ENCODE assay signal across 8 mouse cellular contexts in genomic region chr11:51649889-51650199, GRCm38 (mm10). TPM values are rescaled to one million over a fixed set of nuclear protein-coding genes. Genes with fewer than 3 reads are reported as not detected.
DNase-seq lines count a peak whose midpoint lies in the region; ATAC-seq and TF ChIP-seq lines count a peak whose summit lies in the region.

No protein-coding gene starts in this region.

- intact Hi-C loops in heart, adult 2 months (cut with DNase I) = no loop called here

- no peaks in the 10 kb centered on the region; the same call in 1 of the 2 replicates for H3K36me3 ChIP-seq in heart, adult 2 months (ENCODE audit: control insufficient read depth, insufficient read depth, low read length)
- peaks cover 11% of the 10 kb centered on the region for H3K36me3 ChIP-seq in limb, embryonic 13.5 days
- 0 out of 2 replicates have a peak, but pooled peaks cover 2% of the 10 kb centered on the region for H3K36me3 ChIP-seq in neural tube, embryonic 11.5 days (ENCODE audit: control insufficient read depth, insufficient read depth, low read length)

- TF ChIP-seq CTCF in heart, adult 2 months (IDR thresholded peaks at IDR 0.05) = no peak
- no peak for TF ChIP-seq CTCF in embryonic fibroblast, embryonic 13.5 days (IDR thresholded peaks at IDR 0.05; ENCODE audit: borderline replicate concordance, insufficient read depth, low read length)

- ATAC-seq in CD4-positive, CD25-positive, alpha-beta regulatory T cell, adult 4 months = peak; percentile 47
- no peak for ATAC-seq in limb, embryonic 13.5 days (ENCODE audit: low FRiP score, low read depth)
- no peak for ATAC-seq in neural tube, embryonic 11.5 days (ENCODE audit: insufficient read depth, low FRiP score, low TSS enrichment)

- no peak for TF ChIP-seq EP300 in heart, adult 2 months (IDR thresholded peaks at IDR 0.05; ENCODE audit: insufficient read depth, low read depth, low read length)

- H3K9me3 ChIP-seq in limb, embryonic 13.5 days = no peaks in the 10 kb centered on the region
- H3K9me3 ChIP-seq in neural tube, embryonic 11.5 days (ENCODE audit: control insufficient read depth, low read length) = no peaks in the 10 kb centered on the region

- H3K4me3 ChIP-seq in heart, adult 2 months = peak overlapping the region; percentile 76
- H3K4me3 ChIP-seq in embryonic fibroblast, embryonic 13.5 days (ENCODE audit: insufficient read depth, low read length) = peak overlapping the region; percentile 59
- peak overlapping the region; percentile 68 for H3K4me3 ChIP-seq in limb, embryonic 13.5 days
- peak overlapping the region; percentile 63 for H3K4me3 ChIP-seq in neural tube, embryonic 11.5 days (ENCODE audit: low read depth, low read length)

- H3K27ac ChIP-seq in heart, adult 2 months = peak overlapping the region; percentile 86
- no peak overlapping the region for H3K27ac ChIP-seq in embryonic fibroblast, embryonic 13.5 days (ENCODE audit: insufficient read depth, low read length)
- peak overlapping the region; percentile 75 for H3K27ac ChIP-seq in limb, embryonic 13.5 days
- H3K27ac ChIP-seq in neural tube, embryonic 11.5 days (ENCODE audit: low read depth, low read length) = no peak overlapping the region

- no peaks in the 10 kb centered on the region for H3K79me2 ChIP-seq in heart, adult 2 months (replicated peaks; ENCODE audit: control insufficient read depth, insufficient read depth, low read length)

- peaks cover 5% of the 10 kb centered on the region for H3K4me1 ChIP-seq in heart, adult 2 months (ENCODE audit: control insufficient read depth, insufficient read depth, low read length)
- H3K4me1 ChIP-seq in embryonic fibroblast, embryonic 13.5 days (ENCODE audit: control insufficient read depth, insufficient read depth, low read length) = 0 out of 2 replicates have a peak, but pooled peaks cover 2% of the 10 kb centered on the region
- peaks cover 33% of the 10 kb centered on the region for H3K4me1 ChIP-seq in limb, embryonic 13.5 days
- peaks cover 19% of the 10 kb centered on the region for H3K4me1 ChIP-seq in neural tube, embryonic 11.5 days (ENCODE audit: control insufficient read depth, insufficient read depth, low read length)

- peak overlapping the region; percentile 96 for H3K4me2 ChIP-seq in limb, embryonic 13.5 days (replicated peaks)
- H3K4me2 ChIP-seq in neural tube, embryonic 11.5 days (ENCODE audit: low read depth) = peak overlapping the region; percentile 95

- 13% methylated on average over 7 of the region's 7 CpGs for WGBS in heart, adult 2 months
- WGBS in limb, embryonic 13.5 days = 4% methylated on average over 7 of the region's 7 CpGs
- 1% methylated on average over 7 of the region's 7 CpGs for WGBS in neural tube, embryonic 11.5 days

- H3K27me3 ChIP-seq in heart, adult 2 months (ENCODE audit: control insufficient read depth, insufficient read depth, low read length) = no peaks in the 10 kb centered on the region
- no peaks in the 10 kb centered on the region for H3K27me3 ChIP-seq in limb, embryonic 13.5 days
- peaks cover 9% of the 10 kb centered on the region; the same call in 1 of the 2 replicates for H3K27me3 ChIP-seq in neural tube, embryonic 11.5 days (ENCODE audit: control insufficient read depth, insufficient read depth, low read length)

- peak overlapping the region; percentile 87 for H3K9ac ChIP-seq in heart, adult 2 months (ENCODE audit: low read depth, low read length)
- peak overlapping the region; percentile 82 for H3K9ac ChIP-seq in limb, embryonic 13.5 days
- peak overlapping the region; percentile 69 for H3K9ac ChIP-seq in neural tube, embryonic 11.5 days (ENCODE audit: low read length)

- no peak for TF ChIP-seq POLR2A in heart, adult 2 months (IDR thresholded peaks at IDR 0.05; ENCODE audit: insufficient read depth, low read depth, low read length)
- no peak for TF ChIP-seq POLR2A in embryonic fibroblast, embryonic 13.5 days (IDR thresholded peaks at IDR 0.05; ENCODE audit: low read depth, low read length)

- peak in 1 of 2 experiments; percentile 33 for DNase-seq in heart, adult 2 months
- DNase-seq in heart, adult 8-10 months (ENCODE audit: low spot score) = no peak
- peak; percentile 39 for DNase-seq in neural tube, embryonic 11.5 days (ENCODE audit: low spot score)
- DNase-seq in ovary, postnatal 36 days (ENCODE audit: low spot score) = no peak
- no peak for DNase-seq in layer of hippocampus, postnatal 10 days (ENCODE audit: low spot score in 2 of 2)

RNA-seq across cellular contexts. Expression of gene N4bp3, which starts 0.8 kb away (rescaled TPM):
- total RNA-seq in heart, adult 2 months (2021) = 10 to 100 TPM; 10.2 to 10.7 TPM
- polyA plus RNA-seq in heart, adult 2 months (2012; rRNA removed) = 8.2 and 8.6 TPM in 2 replicates
- total RNA-seq in heart, adult 8-10 months (2022) = 10 to 100 TPM in 3 of 4 experiments, 1 to 10 TPM in 1; 9.2 to 10.8 (median 10.3) TPM
- 1 to 10 TPM; 1.2 to 2.5 TPM for polyA plus RNA-seq in CD4-positive, CD25-positive, alpha-beta regulatory T cell, adult 4 months (2017; shearing (Covaris generic))
- polyA plus RNA-seq in embryonic fibroblast, embryonic 13.5 days (2011; ENCODE audit: insufficient read length, low read depth, missing spikeins) = 0.35 and 1.8 TPM in 2 replicates
- 31.1 and 32.4 TPM in 2 replicates for polyA plus RNA-seq in limb, embryonic 13.5 days (2015; fragmentation: Nextera tagmentation; extraction: Ambion mirVana)
- polyA plus RNA-seq in neural tube, embryonic 11.5 days (2014; fragmentation: Nextera tagmentation; extraction: Ambion mirVana) = 12.2 and 13.5 TPM in 2 replicates
- total RNA-seq in layer of hippocampus, postnatal 10 days (2021) = 10 to 100 TPM; 14.1 to 15.5 TPM

RNA-seq across cellular contexts. Expression of gene D930048N14Rik, which starts 0.9 kb away (rescaled TPM):
- total RNA-seq in heart, adult 2 months (2021) = under 1 TPM; 0.60 to 0.68 TPM
- 3.7 and 5.0 TPM in 2 replicates for polyA plus RNA-seq in heart, adult 2 months (2012; rRNA removed)
- total RNA-seq in heart, adult 8-10 months (2022) = 1 to 10 TPM in 1 of 4 experiments, under 1 TPM in 3; 0.22 to 1.0 (median 0.63) TPM
- polyA plus RNA-seq in CD4-positive, CD25-positive, alpha-beta regulatory T cell, adult 4 months (2017; shearing (Covaris generic)) = under 1 TPM in 1 of 2 experiments, not detected in 1; 0.62 TPM
- polyA plus RNA-seq in embryonic fibroblast, embryonic 13.5 days (2011; ENCODE audit: insufficient read length, low read depth, missing spikeins) = 0.30 and 0.52 TPM in 2 replicates
- polyA plus RNA-seq in limb, embryonic 13.5 days (2015; fragmentation: Nextera tagmentation; extraction: Ambion mirVana) = 3.1 and 3.5 TPM in 2 replicates
- 0.74 and 1.4 TPM in 2 replicates for polyA plus RNA-seq in neural tube, embryonic 11.5 days (2014; fragmentation: Nextera tagmentation; extraction: Ambion mirVana)
- 1 to 10 TPM in 1 of 2 experiments, under 1 TPM in 1; 0.98 to 1.3 TPM for total RNA-seq in layer of hippocampus, postnatal 10 days (2021)

RNA-seq across cellular contexts. Expression of gene Rmnd5b, which starts 14.1 kb away (rescaled TPM):
- 10 to 100 TPM; 14.0 to 15.0 TPM for total RNA-seq in heart, adult 2 months (2021)
- 24.8 and 32.8 TPM in 2 replicates for polyA plus RNA-seq in heart, adult 2 months (2012; rRNA removed)
- 10 to 100 TPM; 12.6 to 19.1 (median 15.3) TPM for total RNA-seq in heart, adult 8-10 months (2022)
- polyA plus RNA-seq in CD4-positive, CD25-positive, alpha-beta regulatory T cell, adult 4 months (2017; shearing (Covaris generic)) = 10 to 100 TPM; 46.6 to 54.0 TPM
- polyA plus RNA-seq in embryonic fibroblast, embryonic 13.5 days (2011; ENCODE audit: insufficient read length, low read depth, missing spikeins) = 17.5 and 20.0 TPM in 2 replicates
- polyA plus RNA-seq in limb, embryonic 13.5 days (2015; fragmentation: Nextera tagmentation; extraction: Ambion mirVana) = 51.8 and 56.1 TPM in 2 replicates
- polyA plus RNA-seq in neural tube, embryonic 11.5 days (2014; fragmentation: Nextera tagmentation; extraction: Ambion mirVana) = 51.2 and 52.6 TPM in 2 replicates
- 10 to 100 TPM; 54.8 to 55.1 TPM for total RNA-seq in layer of hippocampus, postnatal 10 days (2021)

RNA-seq across cellular contexts. Expression of gene Nhp2, which starts 30.3 kb away (rescaled TPM):
- 10 to 100 TPM; 18.4 to 24.8 TPM for total RNA-seq in heart, adult 2 months (2021)
- polyA plus RNA-seq in heart, adult 2 months (2012; rRNA removed) = 18.5 and 19.0 TPM in 2 replicates
- total RNA-seq in heart, adult 8-10 months (2022) = 10 to 100 TPM; 18.4 to 23.7 (median 21.4) TPM
- 100 to 1,000 TPM in 1 of 2 experiments, 10 to 100 TPM in 1; 87.8 to 116 TPM for polyA plus RNA-seq in CD4-positive, CD25-positive, alpha-beta regulatory T cell, adult 4 months (2017; shearing (Covaris generic))
- polyA plus RNA-seq in embryonic fibroblast, embryonic 13.5 days (2011; ENCODE audit: insufficient read length, low read depth, missing spikeins) = 61.2 and 70.9 TPM in 2 replicates
- 129 and 141 TPM in 2 replicates for polyA plus RNA-seq in limb, embryonic 13.5 days (2015; fragmentation: Nextera tagmentation; extraction: Ambion mirVana)
- polyA plus RNA-seq in neural tube, embryonic 11.5 days (2014; fragmentation: Nextera tagmentation; extraction: Ambion mirVana) = 155 and 168 TPM in 2 replicates
- total RNA-seq in layer of hippocampus, postnatal 10 days (2021) = 10 to 100 TPM; 56.9 to 60.4 TPM

RNA-seq across cellular contexts. Expression of gene 0610009B22Rik, which starts 38.8 kb away (rescaled TPM):
- 10 to 100 TPM; 41.7 to 42.3 TPM for total RNA-seq in heart, adult 2 months (2021)
- polyA plus RNA-seq in heart, adult 2 months (2012; rRNA removed) = 25.1 and 40.7 TPM in 2 replicates
- 10 to 100 TPM; 35.6 to 44.6 (median 40.8) TPM for total RNA-seq in heart, adult 8-10 months (2022)
- polyA plus RNA-seq in CD4-positive, CD25-positive, alpha-beta regulatory T cell, adult 4 months (2017; shearing (Covaris generic)) = 10 to 100 TPM; 19.9 to 20.3 TPM
- polyA plus RNA-seq in embryonic fibroblast, embryonic 13.5 days (2011; ENCODE audit: insufficient read length, low read depth, missing spikeins) = 30.8 and 31.2 TPM in 2 replicates
- polyA plus RNA-seq in limb, embryonic 13.5 days (2015; fragmentation: Nextera tagmentation; extraction: Ambion mirVana) = 89.7 and 93.3 TPM in 2 replicates
- polyA plus RNA-seq in neural tube, embryonic 11.5 days (2014; fragmentation: Nextera tagmentation; extraction: Ambion mirVana) = 88.7 and 99.1 TPM in 2 replicates
- 10 to 100 TPM; 29.1 to 31.9 TPM for total RNA-seq in layer of hippocampus, postnatal 10 days (2021)

Comparison
In these comparisons a context has a peak if more than half of its experiments do, and no peak if none do; other contexts are left out.
1. H3K27ac ChIP-seq: peak in heart, adult 2 months (single experiment) and limb, embryonic 13.5 days (single experiment); none in embryonic fibroblast, embryonic 13.5 days (single experiment) and neural tube, embryonic 11.5 days (single experiment).
2. Peak in every context shown above with its lines, with median percentiles within 50 percentile points of each other: H3K4me3 ChIP-seq and H3K9ac ChIP-seq.